Mouse (Mus musculus): ENCODE results near the gene Cst11. TPM values are rescaled to one million over a fixed set of nuclear protein-coding genes. Genes with fewer than 3 reads are reported as not detected.
"Not testable (repeated sequence)": the region's sequence is repeated elsewhere in the genome, so short reads cannot be mapped to it uniquely, and the experiment has no call there.

Cst11 gene
- not detected in 2 replicates for polyA plus RNA-seq (2014; fragmentation: Nextera tagmentation; extraction: Ambion mirVana)

GRCm38 (mm10) chr2:148771397-148771796 lies at the start of gene Cst11:
Cst11 (minus strand) TSS chr2:148771497.
- H3K9ac ChIP-seq (ENCODE audit: low read depth, low read length); H3K27me3 ChIP-seq (ENCODE audit: control insufficient read depth, insufficient read depth, low read length); ATAC-seq (ENCODE audit: low FRiP score); H3K4me1 ChIP-seq (replicated peaks; ENCODE audit: control insufficient read depth, insufficient read depth, low read length); H3K4me2 ChIP-seq (replicated peaks; ENCODE audit: low read depth, low read length); H3K4me3 ChIP-seq (ENCODE audit: low read depth, low read length); H3K36me3 ChIP-seq (ENCODE audit: control insufficient read depth, insufficient read depth, low read length); DNase-seq (ENCODE audit: low spot score); H3K27ac ChIP-seq (ENCODE audit: low read depth, low read length); H3K9me3 ChIP-seq (ENCODE audit: control insufficient read depth, low read length): not testable (repeated sequence)
- 79% methylated on average over 4 of the region's 4 CpGs for WGBS

DNA sequence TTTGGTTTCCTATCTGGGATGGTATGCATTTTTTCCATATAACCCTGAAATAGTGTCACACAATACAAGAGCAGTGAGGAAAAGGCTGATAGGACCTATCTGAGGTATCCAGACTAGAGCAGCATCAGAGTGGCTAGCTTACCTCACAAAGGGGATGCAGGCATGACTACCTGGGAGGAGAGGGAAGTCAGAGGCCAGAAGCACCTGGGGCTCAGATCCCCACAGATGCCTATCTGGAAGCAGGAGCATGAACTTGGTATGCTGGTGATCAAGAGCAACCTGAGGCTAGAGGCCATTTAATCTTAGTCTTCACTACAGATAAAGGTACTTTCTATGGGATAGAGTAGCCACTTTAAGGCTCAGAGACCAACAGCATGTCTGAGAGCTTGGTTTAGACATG lies 48.6 kb upstream of the Cst11 start, which contains the start of gene Cst13:
Gene Cst13, plus strand, starts transcription at position 173 of the 400 bp plus-strand sequence.
- H3K27ac ChIP-seq (ENCODE audit: low read depth, low read length), result no peak within 1 kb of the TSS
- ATAC-seq (ENCODE audit: low FRiP score), result no peak
- H3K36me3 ChIP-seq (ENCODE audit: control insufficient read depth, insufficient read depth, low read length), result no peaks in the 10 kb centered on the region
- H3K4me1 ChIP-seq (replicated peaks; ENCODE audit: control insufficient read depth, insufficient read depth, low read length), result no peaks in the 10 kb centered on the region
- no peak for DNase-seq (ENCODE audit: low spot score)
- no peak within 1 kb of the TSS for H3K4me2 ChIP-seq (replicated peaks; ENCODE audit: low read depth, low read length)
- no peaks in the 10 kb centered on the region for H3K9me3 ChIP-seq (ENCODE audit: control insufficient read depth, low read length)
- H3K9ac ChIP-seq (ENCODE audit: low read depth, low read length), result no peak within 1 kb of the TSS
- H3K4me3 ChIP-seq (ENCODE audit: low read depth, low read length), result no peak within 1 kb of the TSS
- no peaks in the 10 kb centered on the region for H3K27me3 ChIP-seq (ENCODE audit: control insufficient read depth, insufficient read depth, low read length)

DNA sequence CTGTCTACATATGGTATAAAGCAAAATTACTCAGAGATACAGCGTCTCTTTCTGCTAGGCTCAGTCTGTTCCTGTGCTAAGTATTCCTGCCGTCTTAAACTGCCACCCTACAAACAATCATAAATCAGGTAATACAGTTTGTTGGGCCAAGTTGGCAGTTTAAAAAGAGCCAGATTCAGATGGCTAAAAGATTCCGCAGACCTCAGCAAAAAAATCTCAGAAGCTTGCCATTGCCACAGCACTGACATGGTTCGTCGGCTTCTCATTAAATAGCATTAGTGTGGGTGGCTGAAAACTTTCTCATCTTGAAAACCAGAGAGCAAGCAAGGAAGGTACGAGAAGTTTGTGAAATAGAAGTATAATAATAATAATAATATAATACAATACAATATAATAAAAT lies 35.4 kb upstream of the Cst11 start:
- Histone ChIP-seq H3K9me3 (ENCODE audit: control insufficient read depth, low read length) (no peaks in the 10 kb centered on the region), H3K4me3 (ENCODE audit: low read depth, low read length) (no peak overlapping the region), H3K4me1 (replicated peaks; ENCODE audit: control insufficient read depth, insufficient read depth, low read length) (no peaks in the 10 kb centered on the region), H3K27me3 (ENCODE audit: control insufficient read depth, insufficient read depth, low read length) (no peaks in the 10 kb centered on the region), H3K4me2 (replicated peaks; ENCODE audit: low read depth, low read length) (no peak overlapping the region), H3K36me3 (ENCODE audit: control insufficient read depth, insufficient read depth, low read length) (no peaks in the 10 kb centered on the region), H3K27ac (ENCODE audit: low read depth, low read length) (no peak overlapping the region), H3K9ac (ENCODE audit: low read depth, low read length) (no peak overlapping the region)
- ATAC-seq (ENCODE audit: low FRiP score) (no peak), DNase-seq (ENCODE audit: low spot score) (no peak)
- 86% methylated on average over 6 of the region's 6 CpGs for WGBS

GRCm38 (mm10) chr2:148801491-148801921 lies 30.2 kb upstream of the Cst11 start:
- no peak overlapping the region for H3K9ac ChIP-seq (ENCODE audit: low read depth, low read length)
- 65% methylated on average over 3 of the region's 3 CpGs for WGBS
- ATAC-seq (ENCODE audit: low FRiP score), result no peak
- no peak for DNase-seq (ENCODE audit: low spot score)
- H3K9me3 ChIP-seq (ENCODE audit: control insufficient read depth, low read length), result no peaks in the 10 kb centered on the region
- no peak overlapping the region for H3K4me2 ChIP-seq (replicated peaks; ENCODE audit: low read depth, low read length)
- no peaks in the 10 kb centered on the region for H3K27me3 ChIP-seq (ENCODE audit: control insufficient read depth, insufficient read depth, low read length)
- no peaks in the 10 kb centered on the region for H3K36me3 ChIP-seq (ENCODE audit: control insufficient read depth, insufficient read depth, low read length)
- H3K27ac ChIP-seq (ENCODE audit: low read depth, low read length), result no peak overlapping the region
- H3K4me1 ChIP-seq (replicated peaks; ENCODE audit: control insufficient read depth, insufficient read depth, low read length), result no peaks in the 10 kb centered on the region
- H3K4me3 ChIP-seq (ENCODE audit: low read depth, low read length), result no peak overlapping the region

GRCm38 (mm10) chr2:148798485-148798884 lies 27.2 kb upstream of the Cst11 start, which contains the start of gene Cst8:
Cst8 (plus strand) TSS chr2:148798785.
- no peaks in the 10 kb centered on the region for H3K36me3 ChIP-seq (ENCODE audit: control insufficient read depth, insufficient read depth, low read length)
- DNase-seq (ENCODE audit: low spot score) (no peak), ATAC-seq (ENCODE audit: low FRiP score) (no peak)
- no peaks in the 10 kb centered on the region for H3K4me1 ChIP-seq (replicated peaks; ENCODE audit: control insufficient read depth, insufficient read depth, low read length)
- 95% methylated on average over 1 of the region's 1 CpGs for WGBS
- H3K4me3 ChIP-seq (ENCODE audit: low read depth, low read length), result no peak within 1 kb of the TSS
- no peaks in the 10 kb centered on the region for H3K9me3 ChIP-seq (ENCODE audit: control insufficient read depth, low read length)
- no peak within 1 kb of the TSS for H3K27ac ChIP-seq (ENCODE audit: low read depth, low read length)
- no peaks in the 10 kb centered on the region for H3K27me3 ChIP-seq (ENCODE audit: control insufficient read depth, insufficient read depth, low read length)
- no peak within 1 kb of the TSS for H3K9ac ChIP-seq (ENCODE audit: low read depth, low read length)
- H3K4me2 ChIP-seq (replicated peaks; ENCODE audit: low read depth, low read length), result no peak within 1 kb of the TSS

DNA sequence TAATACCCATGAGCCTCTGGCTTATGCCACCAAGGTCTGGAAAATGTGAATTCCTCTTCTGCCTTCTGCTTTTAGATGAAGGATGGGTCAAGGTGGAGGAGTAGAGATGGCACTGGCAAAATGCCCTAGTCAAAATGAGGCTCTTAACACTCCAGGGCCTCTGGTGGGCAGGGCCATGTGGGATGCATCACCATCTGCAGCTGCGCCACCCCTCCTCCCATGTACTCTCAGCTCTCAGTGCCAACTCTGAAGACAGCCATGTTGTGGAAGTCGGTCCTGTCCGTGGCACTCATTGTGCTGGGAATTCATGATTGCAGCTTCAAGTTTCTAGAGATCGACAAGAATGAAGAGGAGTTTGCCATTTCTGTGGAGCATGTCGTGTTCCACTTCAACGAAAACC lies 17.8 kb upstream of the Cst11 start, which contains the start of gene Cst12:
Gene Cst12, plus strand, starts transcription at position 220 of the 400 bp plus-strand sequence.
- H3K9me3 ChIP-seq (ENCODE audit: control insufficient read depth, low read length), result no peaks in the 10 kb centered on the region
- H3K27ac ChIP-seq (ENCODE audit: low read depth, low read length), result no peak within 1 kb of the TSS
- H3K36me3 ChIP-seq (ENCODE audit: control insufficient read depth, insufficient read depth, low read length), result no peaks in the 10 kb centered on the region
- no peak within 1 kb of the TSS for H3K4me3 ChIP-seq (ENCODE audit: low read depth, low read length)
- H3K4me1 ChIP-seq (replicated peaks; ENCODE audit: control insufficient read depth, insufficient read depth, low read length), result no peaks in the 10 kb centered on the region
- H3K27me3 ChIP-seq (ENCODE audit: control insufficient read depth, insufficient read depth, low read length), result no peaks in the 10 kb centered on the region
- DNase-seq (ENCODE audit: low spot score) (no peak), ATAC-seq (ENCODE audit: low FRiP score) (no peak)
- H3K9ac ChIP-seq (ENCODE audit: low read depth, low read length), result no peak within 1 kb of the TSS
- H3K4me2 ChIP-seq (replicated peaks; ENCODE audit: low read depth, low read length), result no peak within 1 kb of the TSS
- WGBS, result 96% methylated on average over 6 of the region's 6 CpGs

DNA sequence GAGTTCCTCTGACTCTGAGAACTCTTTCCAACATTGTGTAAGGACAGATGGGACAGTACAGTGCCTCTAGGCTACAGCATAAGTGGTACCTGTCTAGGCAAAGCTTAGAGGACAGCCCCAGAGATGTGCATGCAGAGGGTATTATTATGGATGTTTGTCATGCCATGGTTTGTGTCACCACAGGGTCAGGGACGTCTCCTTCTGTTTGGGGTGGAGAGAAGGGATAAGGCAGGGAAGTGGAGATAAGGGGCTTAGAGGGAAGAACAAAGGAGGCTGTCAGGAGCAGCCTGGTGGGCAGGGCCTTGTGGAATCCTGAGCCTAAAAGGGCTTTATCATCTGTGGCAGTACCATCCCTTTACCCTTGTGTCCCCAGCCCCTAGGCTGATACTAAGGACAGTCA lies 10.4 kb upstream of the Cst11 start, which contains the start of gene 8030411F24Rik:
Gene 8030411F24Rik, plus strand, starts transcription at position 301 of the 400 bp plus-strand sequence.
- H3K27me3 ChIP-seq (ENCODE audit: control insufficient read depth, insufficient read depth, low read length), result no peaks in the 10 kb centered on the region
- no peak for DNase-seq (ENCODE audit: low spot score)
- H3K4me2 ChIP-seq (replicated peaks; ENCODE audit: low read depth, low read length), result no peak within 1 kb of the TSS
- H3K36me3 ChIP-seq (ENCODE audit: control insufficient read depth, insufficient read depth, low read length), result no peaks in the 10 kb centered on the region
- no peaks in the 10 kb centered on the region for H3K4me1 ChIP-seq (replicated peaks; ENCODE audit: control insufficient read depth, insufficient read depth, low read length)
- no peak for ATAC-seq (ENCODE audit: low FRiP score)
- H3K4me3 ChIP-seq (ENCODE audit: low read depth, low read length), result no peak within 1 kb of the TSS
- no peak within 1 kb of the TSS for H3K27ac ChIP-seq (ENCODE audit: low read depth, low read length)
- H3K9ac ChIP-seq (ENCODE audit: low read depth, low read length), result no peak within 1 kb of the TSS
- WGBS, result 20% methylated on average over 1 of the region's 1 CpGs
- no peaks in the 10 kb centered on the region for H3K9me3 ChIP-seq (ENCODE audit: control insufficient read depth, low read length)

DNA sequence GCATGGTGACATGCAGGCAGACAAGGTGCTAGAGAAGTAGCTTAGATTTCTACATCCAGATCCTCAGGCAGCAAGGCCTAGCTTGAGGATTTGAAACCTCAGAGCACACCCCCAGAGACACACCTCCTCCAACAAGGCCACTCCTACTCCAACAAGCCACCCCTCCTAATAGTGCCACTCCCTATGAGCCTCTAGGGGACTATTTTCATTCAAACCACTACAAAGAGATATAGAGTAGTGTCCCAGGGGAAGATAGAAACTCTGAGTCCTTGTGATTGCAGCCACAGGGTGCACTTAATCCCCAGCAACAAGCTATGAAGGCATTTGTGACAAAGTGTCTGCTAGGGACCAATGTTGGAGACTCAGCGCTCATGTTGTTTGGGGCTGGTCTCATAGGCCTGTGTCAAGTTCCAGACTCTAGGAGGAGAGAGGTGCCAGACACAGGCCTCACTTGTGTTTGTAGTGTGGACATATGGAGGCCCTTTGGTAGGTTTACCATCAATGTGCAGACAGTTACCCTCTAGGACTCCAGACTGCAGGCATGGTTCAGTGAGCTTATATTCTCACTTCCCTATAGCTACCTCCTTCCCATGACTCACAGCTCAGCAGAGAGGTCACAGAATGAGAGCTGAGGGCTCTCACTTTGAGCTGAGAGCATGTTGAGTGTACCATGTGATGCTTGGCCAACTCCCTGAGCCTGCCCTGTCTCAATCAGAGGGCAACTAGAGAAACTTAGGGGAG lies 7.5 kb downstream of the Cst11 start:
- Histone ChIP-seq H3K4me3 (ENCODE audit: low read depth, low read length) (no peak overlapping the region), H3K27ac (ENCODE audit: low read depth, low read length) (no peak overlapping the region), H3K27me3 (ENCODE audit: control insufficient read depth, insufficient read depth, low read length) (no peaks in the 10 kb centered on the region), H3K9ac (ENCODE audit: low read depth, low read length) (no peak overlapping the region), H3K9me3 (ENCODE audit: control insufficient read depth, low read length) (no peaks in the 10 kb centered on the region), H3K4me1 (replicated peaks; ENCODE audit: control insufficient read depth, insufficient read depth, low read length) (no peaks in the 10 kb centered on the region), H3K4me2 (replicated peaks; ENCODE audit: low read depth, low read length) (no peak overlapping the region), H3K36me3 (ENCODE audit: control insufficient read depth, insufficient read depth, low read length) (no peaks in the 10 kb centered on the region)
- no peak for ATAC-seq (ENCODE audit: low FRiP score)
- no peak for DNase-seq (ENCODE audit: low spot score)
- WGBS, result 92% methylated on average over 1 of the region's 1 CpGs

- 61% methylated on average over 1 of the region's 1 CpGs for WGBS
- Histone ChIP-seq H3K36me3 (ENCODE audit: control insufficient read depth, insufficient read depth, low read length) (no peaks in the 10 kb centered on the region), H3K27ac (ENCODE audit: low read depth, low read length) (no peak overlapping the region), H3K4me1 (replicated peaks; ENCODE audit: control insufficient read depth, insufficient read depth, low read length) (no peaks in the 10 kb centered on the region), H3K4me3 (ENCODE audit: low read depth, low read length) (no peak overlapping the region), H3K27me3 (ENCODE audit: control insufficient read depth, insufficient read depth, low read length) (no peaks in the 10 kb centered on the region), H3K4me2 (replicated peaks; ENCODE audit: low read depth, low read length) (no peak overlapping the region), H3K9me3 (ENCODE audit: control insufficient read depth, low read length) (no peaks in the 10 kb centered on the region), H3K9ac (ENCODE audit: low read depth, low read length) (no peak overlapping the region)
- ATAC-seq (ENCODE audit: low FRiP score), result no peak
- DNase-seq (ENCODE audit: low spot score), result no peak
These were observed 16.9 kb downstream of the Cst11 start for GRCm38 (mm10) chr2:148754310-148754846.

Data from hindbrain, embryonic 11.5 days (tissue).